Mouse (Mus musculus): Measurements from ENCODE around the gene Pdzd2. TPM values are rescaled to one million over a fixed set of nuclear protein-coding genes. Genes with fewer than 3 reads are reported as not detected.

Pdzd2 gene
- polyA plus RNA-seq, 1 experiment from 2014 or later: 9.1 TPM

DNA sequence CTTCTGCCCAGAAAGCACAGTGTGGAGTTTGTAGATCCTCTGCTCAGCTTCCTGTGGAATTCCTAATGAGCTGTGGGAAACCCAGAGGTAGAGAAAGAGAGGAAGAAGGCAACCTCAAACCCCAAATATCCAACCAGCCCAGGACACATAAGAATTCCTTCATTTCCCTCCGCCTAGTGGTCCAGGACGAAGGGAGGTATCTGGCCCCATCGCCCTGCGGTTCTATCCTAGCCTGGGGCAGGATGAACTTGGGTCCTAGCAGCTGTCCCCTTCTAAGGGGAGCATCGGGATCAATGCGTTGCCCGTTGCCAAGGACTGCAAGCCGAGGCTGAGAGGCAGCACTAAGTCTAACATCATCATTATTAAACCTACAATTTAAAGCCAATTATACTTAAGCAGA lies 104.8 kb downstream of the Pdzd2 start:
- 88% methylated on average over 8 of the region's 8 CpGs for WGBS
- ATAC-seq (replicated peaks; ENCODE audit: low FRiP score) (no peak), DNase-seq (ENCODE audit: low spot score) (no peak)
- peaks cover 7% of the 10 kb centered on the region for H3K4me1 ChIP-seq (replicated peaks; ENCODE audit: control insufficient read depth, insufficient read depth, low read length)
- H3K27me3 ChIP-seq (replicated peaks; ENCODE audit: control insufficient read depth, insufficient read depth, low read length): no peaks in the 10 kb centered on the region
- no peak overlapping the region for H3K4me2 ChIP-seq
- H3K9me3 ChIP-seq (ENCODE audit: control insufficient read depth, low read length): no peaks in the 10 kb centered on the region
- no peak overlapping the region for H3K27ac ChIP-seq (ENCODE audit: low read depth, low read length)
- no peaks in the 10 kb centered on the region for H3K36me3 ChIP-seq (ENCODE audit: control insufficient read depth, insufficient read depth, low read length)
- no peak overlapping the region for H3K9ac ChIP-seq (ENCODE audit: low read depth, low read length)
- no peak overlapping the region for H3K4me3 ChIP-seq (ENCODE audit: low read depth, low read length)

DNA sequence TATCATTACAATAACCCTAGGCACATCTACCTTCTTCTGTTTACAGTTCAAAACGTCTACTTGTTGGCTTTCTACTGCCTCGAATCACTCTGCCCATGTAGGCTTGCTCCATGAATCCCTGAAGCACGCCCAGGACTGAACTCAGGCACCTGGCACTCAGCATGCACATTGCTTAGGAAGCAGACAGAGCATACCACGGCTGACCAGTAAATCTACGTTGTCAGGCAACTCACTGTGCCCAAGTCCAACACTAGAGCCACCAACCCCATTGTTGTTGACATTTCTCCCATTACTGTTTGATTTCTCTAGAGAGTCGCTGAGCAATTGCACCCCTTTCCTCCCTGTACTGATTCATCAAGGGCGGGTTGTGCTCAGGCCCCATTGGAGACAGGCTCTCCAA lies 110.6 kb downstream of the Pdzd2 start:
- Histone ChIP-seq H3K36me3 (ENCODE audit: control insufficient read depth, insufficient read depth, low read length) (no peaks in the 10 kb centered on the region), H3K27ac (ENCODE audit: low read depth, low read length) (no peak overlapping the region), H3K27me3 (replicated peaks; ENCODE audit: control insufficient read depth, insufficient read depth, low read length) (no peaks in the 10 kb centered on the region), H3K4me1 (replicated peaks; ENCODE audit: control insufficient read depth, insufficient read depth, low read length) (peaks cover 12% of the 10 kb centered on the region), H3K9me3 (ENCODE audit: control insufficient read depth, low read length) (no peaks in the 10 kb centered on the region), H3K4me3 (ENCODE audit: low read depth, low read length) (no peak overlapping the region), H3K4me2 (no peak overlapping the region), H3K9ac (ENCODE audit: low read depth, low read length) (no peak overlapping the region)
- no peak for DNase-seq (ENCODE audit: low spot score)
- 70% methylated on average over 7 of the region's 7 CpGs for WGBS
- ATAC-seq (replicated peaks; ENCODE audit: low FRiP score): no peak

DNA sequence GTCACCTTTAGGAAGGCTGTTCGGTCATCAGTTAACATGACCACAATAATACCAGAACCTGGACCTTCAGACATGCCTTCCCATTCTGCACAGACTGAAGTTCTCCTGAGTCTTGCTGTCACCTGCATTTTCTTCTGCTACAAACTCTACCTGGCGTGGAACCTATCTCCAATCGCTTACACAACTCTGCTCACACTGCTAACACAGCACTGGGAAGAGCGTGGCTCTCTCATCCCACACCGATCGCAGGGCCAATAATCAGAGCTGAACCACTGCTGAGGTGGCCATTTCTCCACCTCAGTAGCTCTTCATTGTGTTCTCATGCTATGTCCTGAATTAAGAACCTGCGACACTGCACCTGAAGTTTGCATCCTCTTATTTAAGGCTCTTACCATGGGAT lies 111.3 kb downstream of the Pdzd2 start:
- peaks cover 12% of the 10 kb centered on the region for H3K4me1 ChIP-seq (replicated peaks; ENCODE audit: control insufficient read depth, insufficient read depth, low read length)
- no peaks in the 10 kb centered on the region for H3K27me3 ChIP-seq (replicated peaks; ENCODE audit: control insufficient read depth, insufficient read depth, low read length)
- ATAC-seq (replicated peaks; ENCODE audit: low FRiP score): no peak
- H3K4me2 ChIP-seq: no peak overlapping the region
- no peaks in the 10 kb centered on the region for H3K36me3 ChIP-seq (ENCODE audit: control insufficient read depth, insufficient read depth, low read length)
- H3K9me3 ChIP-seq (ENCODE audit: control insufficient read depth, low read length): no peaks in the 10 kb centered on the region
- WGBS: 91% methylated on average over 7 of the region's 7 CpGs
- H3K9ac ChIP-seq (ENCODE audit: low read depth, low read length): no peak overlapping the region
- DNase-seq (ENCODE audit: low spot score): no peak
- no peak overlapping the region for H3K27ac ChIP-seq (ENCODE audit: low read depth, low read length)
- H3K4me3 ChIP-seq (ENCODE audit: low read depth, low read length): no peak overlapping the region

DNA sequence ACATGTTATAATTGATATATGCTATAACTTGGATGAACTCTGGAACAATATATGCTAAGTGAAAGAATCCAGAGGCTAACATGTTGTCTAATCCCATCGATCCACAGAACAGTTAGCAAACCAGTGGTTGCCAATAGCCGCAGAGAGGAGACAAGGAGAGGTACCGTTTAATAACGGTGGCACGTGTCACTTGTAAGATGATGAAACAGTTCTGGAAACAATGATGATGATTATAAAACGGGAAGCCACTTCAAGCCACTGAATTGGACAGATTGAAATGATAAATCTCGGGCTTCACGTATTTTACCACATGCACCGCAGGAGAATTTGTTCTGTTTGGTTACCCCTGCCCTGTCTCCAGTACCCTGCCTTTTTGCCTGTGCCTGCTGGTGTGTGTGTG lies 112.8 kb downstream of the Pdzd2 start:
- Histone ChIP-seq H3K4me1 (replicated peaks; ENCODE audit: control insufficient read depth, insufficient read depth, low read length) (peaks cover 12% of the 10 kb centered on the region), H3K27me3 (replicated peaks; ENCODE audit: control insufficient read depth, insufficient read depth, low read length) (no peaks in the 10 kb centered on the region), H3K27ac (ENCODE audit: low read depth, low read length) (no peak overlapping the region), H3K36me3 (ENCODE audit: control insufficient read depth, insufficient read depth, low read length) (no peaks in the 10 kb centered on the region), H3K4me2 (no peak overlapping the region), H3K9me3 (ENCODE audit: control insufficient read depth, low read length) (no peaks in the 10 kb centered on the region), H3K9ac (ENCODE audit: low read depth, low read length) (no peak overlapping the region), H3K4me3 (ENCODE audit: low read depth, low read length) (no peak overlapping the region)
- ATAC-seq (replicated peaks; ENCODE audit: low FRiP score) (no peak), DNase-seq (ENCODE audit: low spot score) (no peak)
- 86% methylated on average over 9 of the region's 9 CpGs for WGBS

DNA sequence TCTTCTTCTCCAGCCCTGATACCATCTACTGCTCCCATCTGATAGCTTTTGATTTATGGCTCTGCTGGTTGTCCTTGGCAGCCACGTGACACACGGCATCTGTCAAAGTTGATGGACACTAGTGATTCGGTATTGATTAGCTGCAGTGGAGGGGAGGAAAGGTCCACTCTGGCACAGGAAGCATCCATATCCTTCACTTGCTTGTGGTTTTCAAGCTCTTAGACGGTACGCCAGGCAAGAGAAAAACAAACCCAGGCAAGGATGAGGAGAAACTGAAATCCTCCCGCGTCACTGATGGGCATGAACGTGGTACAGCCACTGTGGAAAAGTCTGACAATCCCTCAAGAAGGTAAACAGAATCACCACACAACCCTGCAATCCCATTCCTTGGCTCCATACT lies 113.6 kb downstream of the Pdzd2 start:
- Histone ChIP-seq H3K27me3 (replicated peaks; ENCODE audit: control insufficient read depth, insufficient read depth, low read length) (no peaks in the 10 kb centered on the region), H3K4me3 (ENCODE audit: low read depth, low read length) (no peak overlapping the region), H3K36me3 (ENCODE audit: control insufficient read depth, insufficient read depth, low read length) (no peaks in the 10 kb centered on the region), H3K27ac (ENCODE audit: low read depth, low read length) (no peak overlapping the region), H3K4me2 (no peak overlapping the region), H3K9me3 (ENCODE audit: control insufficient read depth, low read length) (no peaks in the 10 kb centered on the region), H3K4me1 (replicated peaks; ENCODE audit: control insufficient read depth, insufficient read depth, low read length) (peaks cover 7% of the 10 kb centered on the region), H3K9ac (ENCODE audit: low read depth, low read length) (no peak overlapping the region)
- DNase-seq (ENCODE audit: low spot score) (no peak), ATAC-seq (replicated peaks; ENCODE audit: low FRiP score) (no peak)
- 37% methylated on average over 8 of the region's 8 CpGs for WGBS

DNA sequence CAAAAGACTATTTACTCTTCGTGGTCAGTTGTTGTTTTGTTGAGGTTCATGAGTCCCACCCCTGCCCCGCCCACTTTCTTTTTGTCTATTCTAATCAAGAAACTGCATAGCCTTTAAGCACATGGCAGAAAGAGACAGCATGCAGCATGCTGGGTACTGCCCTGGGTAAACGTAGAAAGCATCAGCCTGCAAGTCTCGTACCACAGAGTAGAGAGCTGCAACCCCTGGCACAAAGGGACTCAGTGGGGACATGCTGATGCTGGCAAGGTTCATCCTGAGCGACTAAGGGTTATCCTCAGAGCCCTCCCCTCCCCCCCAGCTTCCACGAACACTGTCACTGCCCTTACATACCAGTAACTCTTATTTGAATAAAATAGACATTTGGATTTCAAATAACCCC lies 114.2 kb downstream of the Pdzd2 start:
- WGBS: 43% methylated on average over 6 of the region's 6 CpGs
- Histone ChIP-seq H3K9ac (ENCODE audit: low read depth, low read length) (no peak overlapping the region), H3K36me3 (ENCODE audit: control insufficient read depth, insufficient read depth, low read length) (no peaks in the 10 kb centered on the region), H3K27me3 (replicated peaks; ENCODE audit: control insufficient read depth, insufficient read depth, low read length) (no peaks in the 10 kb centered on the region), H3K27ac (ENCODE audit: low read depth, low read length) (no peak overlapping the region), H3K4me1 (replicated peaks; ENCODE audit: control insufficient read depth, insufficient read depth, low read length) (0 out of 2 replicates have a peak, but pooled peaks cover 4% of the 10 kb centered on the region), H3K4me3 (ENCODE audit: low read depth, low read length) (no peak overlapping the region), H3K9me3 (ENCODE audit: control insufficient read depth, low read length) (no peaks in the 10 kb centered on the region), H3K4me2 (no peak overlapping the region)
- ATAC-seq (replicated peaks; ENCODE audit: low FRiP score) (no peak), DNase-seq (ENCODE audit: low spot score) (no peak)

DNA sequence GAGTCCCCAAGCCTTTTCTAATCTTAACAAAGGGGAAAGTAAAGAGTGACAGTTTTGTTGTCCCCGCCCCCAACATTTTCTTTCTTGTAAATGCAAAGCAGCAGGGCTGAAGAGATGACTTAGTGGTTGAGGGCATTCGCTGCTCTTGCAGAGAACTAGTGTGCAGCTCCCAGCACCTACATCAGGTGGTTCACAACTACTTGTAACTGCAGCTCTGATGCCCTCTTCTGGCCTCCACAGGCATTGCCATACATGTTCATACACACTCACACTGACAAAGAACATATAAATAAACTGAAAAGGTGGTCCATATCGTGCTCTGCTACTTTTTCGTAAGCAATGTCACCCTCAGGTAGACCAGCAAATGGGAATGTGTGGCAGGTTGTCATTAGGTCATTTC lies 116.2 kb downstream of the Pdzd2 start:
- Histone ChIP-seq H3K27me3 (replicated peaks; ENCODE audit: control insufficient read depth, insufficient read depth, low read length) (no peaks in the 10 kb centered on the region), H3K9ac (ENCODE audit: low read depth, low read length) (no peak overlapping the region), H3K36me3 (ENCODE audit: control insufficient read depth, insufficient read depth, low read length) (no peaks in the 10 kb centered on the region), H3K27ac (ENCODE audit: low read depth, low read length) (no peak overlapping the region), H3K9me3 (ENCODE audit: control insufficient read depth, low read length) (no peaks in the 10 kb centered on the region), H3K4me1 (replicated peaks; ENCODE audit: control insufficient read depth, insufficient read depth, low read length) (0 out of 2 replicates have a peak, but pooled peaks cover 4% of the 10 kb centered on the region), H3K4me2 (no peak overlapping the region), H3K4me3 (ENCODE audit: low read depth, low read length) (no peak overlapping the region)
- WGBS: 90% methylated on average over 4 of the region's 4 CpGs
- DNase-seq (ENCODE audit: low spot score): no peak
- ATAC-seq (replicated peaks; ENCODE audit: low FRiP score): no peak

DNA sequence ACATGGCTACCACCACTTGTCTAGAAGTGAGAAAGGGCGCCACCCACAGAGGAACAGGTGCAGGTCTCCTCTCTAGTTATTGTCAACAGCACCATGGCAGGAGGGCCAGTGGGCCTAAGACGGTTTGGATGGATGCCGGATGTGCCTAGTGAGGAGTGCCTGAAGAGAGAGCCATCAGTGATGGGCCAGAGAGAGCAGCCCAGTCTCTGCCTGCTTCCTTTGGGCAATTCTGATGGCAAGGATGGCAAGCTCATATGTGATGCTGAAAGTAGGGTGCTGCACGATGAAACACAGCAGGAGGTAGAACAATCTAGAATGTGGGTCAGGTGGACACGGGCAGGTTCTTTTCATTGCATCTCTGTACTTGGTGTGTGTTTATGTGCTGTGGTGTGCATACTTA lies 117.0 kb downstream of the Pdzd2 start:
- WGBS: 87% methylated on average over 5 of the region's 5 CpGs
- no peaks in the 10 kb centered on the region for H3K36me3 ChIP-seq (ENCODE audit: control insufficient read depth, insufficient read depth, low read length)

DNA sequence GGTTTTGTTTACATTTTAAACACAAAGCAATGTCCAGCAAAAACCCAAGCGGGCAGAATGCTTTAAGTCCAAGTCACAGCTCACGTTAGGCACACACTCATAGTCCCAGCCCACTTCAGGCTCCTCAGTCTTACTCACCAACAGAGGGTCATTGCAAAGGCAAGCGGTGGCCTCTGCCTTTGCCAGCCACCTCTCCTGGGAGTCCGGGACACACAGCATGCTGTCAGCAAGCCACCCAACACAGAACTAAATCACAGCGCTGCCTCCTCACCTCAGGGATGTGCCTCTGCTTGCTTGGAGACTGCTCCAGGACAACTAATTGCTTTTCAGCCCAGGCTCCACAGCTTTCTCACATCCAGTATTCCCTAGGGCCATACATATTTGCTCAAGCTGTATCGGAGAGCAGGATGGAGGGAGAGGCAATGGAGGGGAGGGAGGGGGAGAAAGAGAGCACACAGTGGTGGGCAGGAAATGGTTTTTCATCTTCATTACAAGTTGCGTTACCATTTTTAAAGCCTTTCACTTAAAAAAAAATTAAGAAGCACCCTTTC lies 117.6 kb downstream of the Pdzd2 start:
- ATAC-seq (replicated peaks; ENCODE audit: low FRiP score) (no peak), DNase-seq (ENCODE audit: low spot score) (no peak)
- Histone ChIP-seq H3K4me3 (ENCODE audit: low read depth, low read length) (no peak overlapping the region), H3K27ac (ENCODE audit: low read depth, low read length) (no peak overlapping the region), H3K4me2 (no peak overlapping the region), H3K4me1 (replicated peaks; ENCODE audit: control insufficient read depth, insufficient read depth, low read length) (0 out of 2 replicates have a peak, but pooled peaks cover 4% of the 10 kb centered on the region), H3K27me3 (replicated peaks; ENCODE audit: control insufficient read depth, insufficient read depth, low read length) (no peaks in the 10 kb centered on the region), H3K9me3 (ENCODE audit: control insufficient read depth, low read length) (no peaks in the 10 kb centered on the region), H3K9ac (ENCODE audit: low read depth, low read length) (no peak overlapping the region), H3K36me3 (ENCODE audit: control insufficient read depth, insufficient read depth, low read length) (no peaks in the 10 kb centered on the region)
- WGBS: 71% methylated on average over 7 of the region's 7 CpGs

More for the DNA sequence above, 117.0 kb downstream of the Pdzd2 start:
- no peaks in the 10 kb centered on the region for H3K27me3 ChIP-seq (replicated peaks; ENCODE audit: control insufficient read depth, insufficient read depth, low read length)
- 0 out of 2 replicates have a peak, but pooled peaks cover 4% of the 10 kb centered on the region for H3K4me1 ChIP-seq (replicated peaks; ENCODE audit: control insufficient read depth, insufficient read depth, low read length)
- H3K4me2 ChIP-seq: no peak overlapping the region
- no peaks in the 10 kb centered on the region for H3K9me3 ChIP-seq (ENCODE audit: control insufficient read depth, low read length)
- DNase-seq (ENCODE audit: low spot score) (no peak), ATAC-seq (replicated peaks; ENCODE audit: low FRiP score) (no peak)
- H3K9ac ChIP-seq (ENCODE audit: low read depth, low read length): no peak overlapping the region
- no peak overlapping the region for H3K4me3 ChIP-seq (ENCODE audit: low read depth, low read length)
- H3K27ac ChIP-seq (ENCODE audit: low read depth, low read length): no peak overlapping the region

Measured in liver, embryonic 11.5 days (tissue).